Mouse (Mus musculus): ENCODE data around the gene Srebf1.
A peak's percentile ranks its signal among the peaks of the same experiment; 100 is the strongest.

Gene Srebf1

GRCm38 (mm10) chr11:60235351-60235750 lies 13.0 kb upstream of the Srebf1 start:
- DNase-seq (ENCODE audit: low read depth, low spot score): no peak

DNA sequence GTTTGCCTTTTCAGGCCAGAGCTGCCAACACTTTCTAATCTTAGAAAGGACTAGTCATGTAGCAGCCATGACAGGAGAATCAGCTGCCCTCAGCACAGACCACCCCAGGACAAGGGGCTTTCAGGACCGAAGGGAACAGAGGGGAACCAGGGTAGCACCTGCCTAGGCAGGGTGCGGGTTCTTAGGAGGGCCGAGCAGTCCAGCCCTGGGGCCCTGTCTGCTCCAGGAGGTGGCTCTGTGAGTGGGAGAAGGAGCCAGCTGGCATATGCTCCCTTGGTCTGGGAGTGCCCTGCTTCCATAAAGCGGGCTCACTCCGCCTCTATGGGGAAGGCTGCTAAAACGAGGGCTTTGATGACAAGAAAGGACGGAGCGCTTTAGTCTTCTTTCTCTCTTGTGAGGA lies 10.9 kb upstream of the Srebf1 start:
- DNase-seq (ENCODE audit: low read depth, low spot score): peak; percentile 87

DNA sequence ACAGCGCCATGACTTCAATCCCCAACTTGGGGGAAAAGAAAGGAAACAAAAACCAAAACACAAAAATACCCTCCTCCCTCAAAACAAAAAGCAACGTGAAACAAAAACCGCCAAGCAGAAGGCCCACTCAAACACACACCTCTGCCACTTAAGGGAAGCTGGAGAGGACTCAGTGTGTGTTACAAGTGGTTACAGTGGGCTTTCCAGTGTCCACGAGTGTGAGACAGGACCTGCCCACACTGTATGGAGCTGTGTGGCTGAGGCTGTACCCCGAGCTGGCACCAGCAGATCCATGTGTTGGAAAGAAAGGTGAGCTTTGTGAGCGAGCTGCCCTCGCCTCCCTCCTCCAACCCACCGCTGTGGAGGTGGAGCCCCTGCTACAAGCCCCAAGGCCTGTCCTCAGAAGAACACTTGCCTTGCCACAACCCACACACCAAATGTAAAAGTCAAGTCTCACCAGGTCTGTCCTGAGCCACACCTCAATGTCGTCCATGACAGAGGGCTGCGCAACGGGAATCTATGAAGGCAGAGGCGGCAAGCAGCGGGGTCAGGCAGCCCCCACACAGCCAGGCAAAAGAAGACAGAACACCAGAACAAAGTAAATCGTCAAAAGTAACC lies 10.2 kb upstream of the Srebf1 start:
- no peak for DNase-seq (ENCODE audit: low read depth, low spot score)

- no peak for DNase-seq (ENCODE audit: low read depth, low spot score)
Observed at GRCm38 (mm10) chr11:60231951-60232350, 9.6 kb upstream of the Srebf1 start.

DNA sequence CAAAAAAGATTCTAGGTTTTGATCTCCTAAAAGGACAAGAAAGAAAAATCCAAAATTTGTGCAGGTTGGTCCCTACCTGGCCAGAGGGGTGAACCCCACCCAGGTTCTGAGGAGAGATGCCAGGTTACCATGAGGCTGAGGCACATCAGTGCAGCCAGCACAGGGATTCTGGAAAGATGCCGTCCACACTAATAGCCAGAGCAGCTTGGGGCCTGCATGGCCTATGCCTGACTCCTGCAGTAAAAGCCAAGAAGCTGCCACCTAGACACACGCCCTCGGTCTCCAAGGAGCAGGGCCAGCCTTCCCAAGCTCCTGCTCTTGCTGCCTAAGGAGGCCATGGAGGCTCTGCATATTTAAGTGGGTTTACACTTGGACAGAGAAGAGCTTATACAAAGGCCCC lies 8.9 kb upstream of the Srebf1 start:
- peak; percentile 64 for DNase-seq (ENCODE audit: low read depth, low spot score)

- no peak for DNase-seq (ENCODE audit: low read depth, low spot score)
Observed at GRCm38 (mm10) chr11:60230512-60230911, 8.1 kb upstream of the Srebf1 start.

GRCm38 (mm10) chr11:60229821-60230220 lies 7.4 kb upstream of the Srebf1 start:
- DNase-seq (ENCODE audit: low read depth, low spot score): no peak

- DNase-seq (ENCODE audit: low read depth, low spot score): no peak
Observed at GRCm38 (mm10) chr11:60228525-60228924, 6.1 kb upstream of the Srebf1 start.

DNA sequence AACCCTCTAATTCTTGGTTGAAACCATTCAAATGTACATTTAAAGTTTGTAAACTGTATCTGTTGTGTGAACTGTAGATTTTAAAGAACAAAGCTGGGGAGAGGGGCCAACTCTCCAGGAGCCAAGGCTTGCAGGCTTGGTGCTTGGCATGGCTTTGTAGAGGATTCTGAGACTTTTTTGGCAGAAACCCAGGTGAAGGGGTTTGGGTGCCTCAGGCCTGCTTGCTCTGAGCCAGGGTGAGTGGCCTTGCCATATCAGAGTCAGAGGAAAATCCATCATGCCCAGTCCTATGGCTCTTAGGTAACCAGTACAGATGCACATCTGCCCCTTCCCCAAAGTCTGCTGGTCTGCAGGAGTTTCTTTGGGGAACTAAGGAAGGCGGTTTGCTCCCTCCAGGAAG lies 3.5 kb upstream of the Srebf1 start:
- no peak for DNase-seq (ENCODE audit: low read depth, low spot score)

DNA sequence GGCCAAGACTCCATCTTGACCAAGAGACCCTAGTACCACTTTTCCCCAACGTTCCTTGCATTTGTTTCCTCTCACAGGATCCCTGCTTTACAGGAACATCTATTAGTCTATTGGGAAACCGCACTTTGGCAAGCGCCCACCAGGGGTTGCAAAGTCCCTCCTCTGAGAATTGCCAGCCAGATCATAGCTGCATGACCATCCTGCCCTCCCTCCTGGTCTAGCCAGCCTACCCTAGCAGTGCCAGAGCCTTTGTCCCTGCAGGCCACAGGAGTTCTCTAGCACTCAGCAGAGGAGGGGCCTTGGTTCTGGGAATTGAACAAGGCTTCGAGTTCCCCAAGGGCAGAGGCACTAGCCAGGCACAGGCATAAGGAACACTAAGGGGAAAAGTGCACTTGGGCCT lies 2.3 kb upstream of the Srebf1 start:
- DNase-seq (ENCODE audit: low read depth, low spot score): no peak

GRCm38 (mm10) chr11:60222085-60222468 lies 304 bp downstream of the Srebf1 start:
- DNase-seq (ENCODE audit: low read depth, low spot score): no peak

GRCm38 (mm10) chr11:60221425-60221824 lies 956 bp downstream of the Srebf1 start:
- no peak for DNase-seq (ENCODE audit: low read depth, low spot score)

- DNase-seq (ENCODE audit: low read depth, low spot score): peak; percentile 89
Observed at GRCm38 (mm10) chr11:60220291-60220804, 2.0 kb downstream of the Srebf1 start.

GRCm38 (mm10) chr11:60219609-60220008 lies 2.8 kb downstream of the Srebf1 start:
- no peak for DNase-seq (ENCODE audit: low read depth, low spot score)

DNA sequence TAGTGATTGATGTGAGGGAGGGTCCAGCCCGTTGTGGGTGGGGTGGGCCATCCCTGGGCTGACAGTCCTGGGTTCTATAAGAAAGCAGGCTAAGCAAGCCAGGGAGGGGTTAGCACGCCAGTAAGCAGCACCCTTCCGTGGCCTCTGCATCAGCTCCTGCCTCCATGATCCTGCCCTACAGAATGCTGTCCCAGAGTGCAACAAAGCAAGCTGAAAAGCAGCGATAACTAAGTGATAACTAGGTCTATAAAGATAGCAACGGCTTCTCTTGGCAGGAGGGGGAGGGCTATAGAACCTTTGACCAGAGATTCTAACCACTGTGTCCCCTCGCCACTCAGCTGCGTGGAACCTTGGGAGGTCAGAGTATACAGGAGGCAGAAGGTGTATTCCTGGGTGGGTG lies 4.9 kb downstream of the Srebf1 start:
- DNase-seq (ENCODE audit: low read depth, low spot score): no peak

GRCm38 (mm10) chr11:60216671-60217070 lies 5.7 kb downstream of the Srebf1 start:
- no peak for DNase-seq (ENCODE audit: low read depth, low spot score)

- DNase-seq (ENCODE audit: low read depth, low spot score): no peak
Observed at GRCm38 (mm10) chr11:60213266-60213665, 9.1 kb downstream of the Srebf1 start.

- DNase-seq (ENCODE audit: low read depth, low spot score): no peak
Observed at GRCm38 (mm10) chr11:60211761-60212160, 10.6 kb downstream of the Srebf1 start.

GRCm38 (mm10) chr11:60211152-60211551 lies 11.2 kb downstream of the Srebf1 start:
- no peak for DNase-seq (ENCODE audit: low read depth, low spot score)

GRCm38 (mm10) chr11:60210305-60210724 lies 12.1 kb downstream of the Srebf1 start:
- DNase-seq (ENCODE audit: low read depth, low spot score): peak; percentile 88

DNA sequence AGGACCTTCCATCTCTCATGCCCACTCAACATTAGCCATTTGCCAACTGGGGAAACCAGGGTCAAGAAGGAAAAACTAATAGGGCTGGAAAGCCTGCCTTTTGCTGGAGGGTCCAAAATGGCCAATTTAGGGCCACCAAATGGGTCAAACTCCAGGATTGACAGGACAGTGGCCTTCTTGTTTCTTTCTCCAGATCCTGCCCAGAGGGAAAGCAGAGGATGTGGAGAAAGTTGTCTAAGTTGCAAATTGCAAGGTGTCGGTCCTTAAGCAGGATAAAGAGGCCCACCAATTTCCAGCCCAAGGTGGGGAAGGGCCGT lies 12.5 kb downstream of the Srebf1 start:
- no peak for DNase-seq (ENCODE audit: low read depth, low spot score)

DNA sequence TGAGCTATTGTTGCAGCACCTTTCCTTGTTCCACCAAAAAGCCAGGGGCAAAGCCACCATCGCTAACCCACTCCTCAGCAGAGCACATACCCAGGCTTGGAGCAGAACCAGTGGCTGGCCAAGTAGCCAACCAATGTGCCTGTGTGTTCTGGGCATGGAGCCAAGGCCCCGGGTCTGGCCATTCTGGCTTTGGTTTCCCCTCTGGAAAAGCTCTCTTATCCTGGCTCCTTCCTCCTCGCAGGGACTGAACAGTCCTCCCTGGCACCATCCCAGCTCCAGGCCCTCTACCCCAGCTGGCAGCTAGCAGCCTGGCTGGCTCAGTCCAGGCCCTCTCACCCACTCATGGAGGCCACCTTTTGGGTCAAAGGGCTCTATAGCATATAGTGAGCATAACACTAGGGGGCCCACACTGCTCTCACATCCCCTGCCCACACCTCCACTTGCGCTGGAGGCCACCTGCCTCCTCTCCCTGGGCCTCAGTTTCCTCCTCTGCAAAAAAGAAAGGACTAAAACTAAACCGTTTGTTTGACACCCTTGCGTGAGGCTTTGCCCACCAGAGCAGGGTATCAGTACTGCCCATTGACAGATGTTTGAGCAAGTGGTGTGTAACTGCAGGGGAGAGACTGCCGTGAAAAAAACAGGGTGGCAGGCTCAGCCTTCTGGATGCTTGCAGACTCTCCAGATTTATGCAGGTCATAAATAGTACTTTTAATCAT lies 13.0 kb downstream of the Srebf1 start:
- DNase-seq (ENCODE audit: low read depth, low spot score): peak; percentile 93

- no peak for DNase-seq (ENCODE audit: low read depth, low spot score)
Observed at GRCm38 (mm10) chr11:60208712-60209111, 13.7 kb downstream of the Srebf1 start.

All from brain, adult 2 months (tissue).